In the genomic region with DNA sequence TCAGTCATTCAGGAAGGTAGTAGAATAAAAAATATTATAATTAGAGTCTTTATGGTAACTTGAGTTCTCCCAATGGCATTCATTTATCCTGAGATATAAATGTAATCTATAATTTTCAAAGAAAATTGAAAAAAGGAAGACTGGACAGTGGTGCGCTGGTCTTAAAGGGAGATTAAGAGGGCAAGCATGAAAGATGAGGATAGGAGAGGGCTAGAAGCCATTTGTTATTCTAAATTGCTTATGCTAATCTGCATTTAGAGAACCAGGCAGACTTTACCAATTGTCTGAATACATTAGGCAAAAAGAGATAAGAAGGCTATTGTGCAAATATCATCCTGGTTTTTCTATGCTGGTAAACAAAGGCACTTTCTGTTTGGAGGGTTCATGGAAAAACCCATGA, we compare ENCODE assay signal across 26 mouse cellular contexts.
DNase-seq lines count a peak whose midpoint lies in the region; ATAC-seq lines count a peak whose summit lies in the region.
"Had no signal": no experiment of that assay in that cellular context is flagged by ENCODE, and none has a peak within 500 bp of the region (broad histone marks: within the 10 kb centered on the region; RNA-seq: fewer than 3 reads in every experiment).

No protein-coding gene starts in this region.

- ATAC-seq in frontal cortex, adult (ENCODE audit: low TSS enrichment) = peak; percentile 27; the same call in 1 of the 2 replicates
- peak; percentile 73 for ATAC-seq in midbrain, embryonic 11.5 days (ENCODE audit: low FRiP score)
- no peak for ATAC-seq in midbrain, embryonic 16.5 days
- no peak for ATAC-seq in erythroblast, adult 5-6 weeks (replicated peaks; ENCODE audit: low FRiP score, poor library complexity, severe bottlenecking)
- ATAC-seq: forebrain, embryonic 14.5 days; forebrain, postnatal 0 days; hindbrain, embryonic 16.5 days; Patski had no signal

- H3K4me1 ChIP-seq in midbrain, embryonic 11.5 days (ENCODE audit: control insufficient read depth, insufficient read depth, low read length) = no peaks in the 10 kb centered on the region
- no peaks in the 10 kb centered on the region for H3K4me1 ChIP-seq in midbrain, embryonic 16.5 days (ENCODE audit: control insufficient read depth, insufficient read depth, low read length)
- H3K4me1 ChIP-seq: heart, embryonic 10.5 days; heart, embryonic 13.5 days; hindbrain, embryonic 13.5 days had no signal

- H3K4me3 ChIP-seq in midbrain, embryonic 11.5 days (ENCODE audit: low read depth, low read length) = no peak overlapping the region
- H3K4me3 ChIP-seq in midbrain, embryonic 16.5 days (ENCODE audit: low read depth, low read length) = no peak overlapping the region
- H3K4me3 ChIP-seq: heart, adult 2 months; heart, embryonic 10.5 days; heart, embryonic 13.5 days; hindbrain, embryonic 13.5 days had no signal

- no peaks in the 10 kb centered on the region for H3K36me3 ChIP-seq in midbrain, embryonic 11.5 days (ENCODE audit: control insufficient read depth, insufficient read depth, low read length)
- H3K36me3 ChIP-seq in midbrain, embryonic 16.5 days (ENCODE audit: control insufficient read depth, insufficient read depth, low read length) = no peaks in the 10 kb centered on the region
- H3K36me3 ChIP-seq: G1E; heart, embryonic 10.5 days; heart, embryonic 13.5 days; hindbrain, embryonic 13.5 days had no signal

- H3K9me3 ChIP-seq in midbrain, embryonic 11.5 days (ENCODE audit: control insufficient read depth, low read length) = no peaks in the 10 kb centered on the region
- no peaks in the 10 kb centered on the region for H3K9me3 ChIP-seq in midbrain, embryonic 16.5 days (replicated peaks; ENCODE audit: control insufficient read depth, low read length, poor library complexity, severe bottlenecking)
- H3K9me3 ChIP-seq: G1E; heart, embryonic 10.5 days; heart, embryonic 13.5 days; hindbrain, embryonic 13.5 days had no signal

- no peak overlapping the region for H3K9ac ChIP-seq in midbrain, embryonic 11.5 days (ENCODE audit: low read length)
- no peak overlapping the region for H3K9ac ChIP-seq in midbrain, embryonic 16.5 days (ENCODE audit: low read depth, low read length)
- H3K9ac ChIP-seq: forebrain, postnatal 0 days; heart, embryonic 13.5 days; hindbrain, embryonic 13.5 days had no signal

- no peak for DNase-seq in frontal cortex, adult 2 months (ENCODE audit: extremely low spot score in 1 of 2, low spot score in 1 of 2)
- no peak for DNase-seq in midbrain, embryonic 11.5 days (ENCODE audit: low spot score, missing footprints)
- DNase-seq in retina, postnatal 1 day = peak; percentile 6
- DNase-seq in retina, embryonic 14.5 days (ENCODE audit: low spot score) = no peak
- DNase-seq: adrenal gland, postnatal 10 days; B cell, adult 2 months; cerebellum, adult 11 months; cerebellum, adult 2 months; cerebellum, postnatal 14 days; forebrain, postnatal 0 days; gastrocnemius, postnatal 10 days; gastrocnemius, postnatal 36 days; heart, adult 2 months; heart, postnatal 14 days; heart, postnatal 4 days had no signal

- 38% methylated on average over 1 of the region's 1 CpGs for WGBS in midbrain, embryonic 11.5 days
- 50% methylated on average over 1 of the region's 1 CpGs for WGBS in midbrain, embryonic 16.5 days

- no peak overlapping the region for H3K27ac ChIP-seq in midbrain, embryonic 11.5 days (ENCODE audit: low read depth, low read length)
- H3K27ac ChIP-seq in midbrain, embryonic 16.5 days (ENCODE audit: low read length) = no peak overlapping the region
- H3K27ac ChIP-seq: heart, adult 2 months; heart, embryonic 10.5 days; heart, embryonic 13.5 days; hindbrain, embryonic 13.5 days had no signal

- no peak overlapping the region for H3K4me2 ChIP-seq in midbrain, embryonic 11.5 days
- no peak overlapping the region for H3K4me2 ChIP-seq in midbrain, embryonic 16.5 days (ENCODE audit: low read length)
- H3K4me2 ChIP-seq: heart, embryonic 13.5 days; hindbrain, embryonic 13.5 days had no signal

- H3K27me3 ChIP-seq in midbrain, embryonic 11.5 days (ENCODE audit: control insufficient read depth, insufficient read depth, low read length) = no peaks in the 10 kb centered on the region
- no peaks in the 10 kb centered on the region for H3K27me3 ChIP-seq in midbrain, embryonic 16.5 days (ENCODE audit: control insufficient read depth, insufficient read depth, low read depth, low read length)
- H3K27me3 ChIP-seq: CH12.LX; heart, embryonic 13.5 days; hindbrain, embryonic 13.5 days had no signal

Comparison
In these comparisons a context has a peak if more than half of its experiments do, and no peak if none do; other contexts are left out.
1. ATAC-seq: peak in frontal cortex, adult (single experiment) and midbrain, embryonic 11.5 days (single experiment); none in midbrain, embryonic 16.5 days (single experiment) and erythroblast, adult 5-6 weeks (single experiment).